Mouse (Mus musculus) ES-E14 (cell line): ENCODE measurements around the gene Pbrm1. TPM values are rescaled to one million over a fixed set of nuclear protein-coding genes. Genes with fewer than 3 reads are reported as not detected.

Experiments used
- DNase-seq: peaks from one replicate; pipeline ENCODE4 v3.0.0-alpha.2; 2013; ENCODE audit warnings: low read depth, low spot score
- H3K27ac ChIP-seq: 2 replicates; pipeline ENCODE4 v1.5.1; 2012; ENCODE audit warnings: low read depth, mild to moderate bottlenecking, low read length, moderate library complexity, mixed read lengths; ENCODE audit not compliant: poor library complexity, insufficient read depth, severe bottlenecking
- H3K36me3 ChIP-seq: 2 replicates; pipeline ENCODE4 v1.6.1; 2012; ENCODE audit warnings: mild to moderate bottlenecking, low read length, moderate library complexity, mixed read lengths; ENCODE audit not compliant: control insufficient read depth, poor library complexity, insufficient read depth, severe bottlenecking
- H3K4me1 ChIP-seq, 2 experiments: fragments of 150-350 bp in 1 of 2; sonication (generic) in 1 of 2; 2 replicates each; pipeline ENCODE4 v1.6.1; 2012; ENCODE audit warnings: low read length in 2 of 2, mild to moderate bottlenecking in 1 of 2, mixed read lengths in 1 of 2; ENCODE audit not compliant: control insufficient read depth in 2 of 2, insufficient read depth in 2 of 2, poor library complexity in 1 of 2
- H3K4me3 ChIP-seq, 2 experiments: fragments of 150-350 bp in 1 of 2; sonication (generic) in 1 of 2; 2 replicates each; pipeline ENCODE4 v1.5.1; 2012; ENCODE audit warnings: low read length in 2 of 2, low read depth in 1 of 2, mild to moderate bottlenecking in 1 of 2, mixed read lengths in 1 of 2; ENCODE audit not compliant: insufficient read depth in 1 of 2, poor library complexity in 1 of 2, severe bottlenecking in 1 of 2
- H3K9ac ChIP-seq: 2 replicates; pipeline ENCODE4 v1.6.1; 2012; ENCODE audit warnings: low read depth, mild to moderate bottlenecking, low read length, mixed read lengths; ENCODE audit not compliant: poor library complexity, insufficient read depth, severe bottlenecking
- H3K9me3 ChIP-seq: fragments of 150-350 bp; sonication (generic); 2 replicates; pipeline ENCODE4 v1.6.1; 2012; ENCODE audit warnings: low read depth, mild to moderate bottlenecking, low read length; ENCODE audit not compliant: control insufficient read depth, insufficient read depth
- CHD2 ChIP-seq: IDR thresholded peaks from 2 replicates; pipeline ENCODE4 v1.6.1; 2014; ENCODE audit warnings: mild to moderate bottlenecking, low read depth, low read length, inconsistent platforms
- HCFC1 ChIP-seq: IDR thresholded peaks from 2 replicates; pipeline ENCODE4 v1.6.1; 2012; ENCODE audit warnings: low read length, inconsistent platforms, borderline replicate concordance; ENCODE audit not compliant: insufficient read depth
- MAFK ChIP-seq: IDR thresholded peaks from 2 replicates; pipeline ENCODE4 v1.6.1; 2014; ENCODE audit warnings: mild to moderate bottlenecking, low read depth, low read length, inconsistent platforms; ENCODE audit not compliant: insufficient read depth
- ZC3H11A ChIP-seq: IDR thresholded peaks from 2 replicates; pipeline ENCODE4 v1.6.1; 2012; ENCODE audit warnings: low read depth, mild to moderate bottlenecking, inconsistent platforms, low read length, borderline replicate concordance
- ZNF384 ChIP-seq: IDR thresholded peaks from 2 replicates; pipeline ENCODE4 v1.6.1; 2012; ENCODE audit warnings: low read depth, low read length, inconsistent platforms
- in situ Hi-C, 2 experiments: fragments of 600-800 bp; cut with MboI; formaldehyde crosslinking; loops; one replicate each; pipeline ENCODE4 v1.15.1; 2025; ENCODE audit warnings: low sequenced_read_pairs in 2 of 2, inconsistent platforms in 1 of 2; ENCODE audit not compliant: unreplicated experiment in 2 of 2
- total RNA-seq: library from RNA; depleted of rRNA; stranded (reverse); fragments of 300-350 nt; gene quantifications from 2 replicates; pipeline ENCODE4 v1.2.3, GENCODE M21; 2012; rRNA removed

Gene Pbrm1
- 57.2 and 58.9 TPM in 2 replicates for total RNA-seq

DNA sequence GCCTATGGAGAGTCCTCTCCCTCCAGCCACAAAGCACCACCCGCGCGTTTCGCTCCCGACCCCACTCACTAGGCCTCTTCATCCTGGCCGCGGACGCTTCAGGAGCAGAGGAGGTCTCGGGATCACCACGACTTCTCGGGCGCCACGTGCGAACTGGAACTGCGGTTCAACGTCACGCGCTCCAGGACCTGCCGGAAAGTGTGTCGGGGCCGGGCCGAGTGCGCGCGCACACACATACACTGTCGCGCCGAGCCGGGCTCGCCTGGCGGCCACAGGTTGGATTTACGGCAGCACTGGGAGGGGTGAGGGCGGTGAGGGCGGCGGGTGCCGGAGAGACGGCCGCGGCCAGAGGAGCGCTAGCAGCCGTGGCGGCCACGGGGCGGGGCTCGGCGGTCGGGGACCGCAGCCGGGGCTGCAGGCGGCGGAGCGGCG, at the start of gene Pbrm1, which contains the start of gene Gnl3:
TSS of gene Pbrm1 (plus strand) at position 279 of the 432 bp plus-strand sequence.
TSS of gene Gnl3 (minus strand) at position 293 of the 432 bp plus-strand sequence.
- H3K9ac ChIP-seq = peak within 1 kb of the TSS; percentile 99
- TF ChIP-seq CHD2 (no peak; the same call in 1 of the 2 replicates), ZC3H11A (no peak), HCFC1 (peak; percentile 64; the same call in 1 of the 2 replicates)
- peak; percentile 89 for DNase-seq
- H3K36me3 ChIP-seq = peaks cover 38% of the 10 kb centered on the region
- H3K4me1 ChIP-seq = peaks cover 4% of the 10 kb centered on the region in 2 experiments
- peak within 1 kb of the TSS; percentile 87 for H3K27ac ChIP-seq
- peak within 1 kb of the TSS; percentile 92 to 96 for H3K4me3 ChIP-seq
- in situ Hi-C loops = no loop called here
- no peaks in the 10 kb centered on the region for H3K9me3 ChIP-seq

DNA sequence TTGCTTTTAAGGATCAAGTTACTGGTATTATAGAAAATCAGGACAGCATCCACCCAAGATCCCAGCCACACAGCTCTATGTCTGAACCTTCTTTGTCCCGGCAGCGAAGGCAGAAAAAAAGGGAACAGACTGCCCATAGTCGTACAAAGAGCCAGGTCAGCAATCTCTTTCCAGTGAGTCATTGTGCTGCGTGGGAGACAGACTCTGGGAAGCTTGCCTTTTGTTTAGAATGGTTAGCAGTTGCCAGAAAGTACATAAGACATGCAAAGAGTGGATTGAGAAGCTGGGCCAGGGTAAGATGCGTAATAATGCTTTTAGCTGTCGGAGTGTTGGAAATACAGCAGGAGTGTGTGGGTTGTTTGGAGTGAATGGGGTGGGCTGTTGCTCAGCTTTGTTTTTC, 44.7 kb upstream of the Pbrm1 start:
- TF ChIP-seq ZC3H11A (no peak), MAFK (peak; percentile 22; the same call in 1 of the 2 replicates), ZNF384 (no peak), CHD2 (no peak), HCFC1 (no peak)
- H3K36me3 ChIP-seq = no peaks in the 10 kb centered on the region
- no peak for DNase-seq
- in situ Hi-C loops = no loop called here
- H3K9ac ChIP-seq = no peak overlapping the region
- no peak overlapping the region for H3K4me3 ChIP-seq
- no peaks in the 10 kb centered on the region for H3K4me1 ChIP-seq
- H3K27ac ChIP-seq = no peak overlapping the region
- no peaks in the 10 kb centered on the region for H3K9me3 ChIP-seq

DNA sequence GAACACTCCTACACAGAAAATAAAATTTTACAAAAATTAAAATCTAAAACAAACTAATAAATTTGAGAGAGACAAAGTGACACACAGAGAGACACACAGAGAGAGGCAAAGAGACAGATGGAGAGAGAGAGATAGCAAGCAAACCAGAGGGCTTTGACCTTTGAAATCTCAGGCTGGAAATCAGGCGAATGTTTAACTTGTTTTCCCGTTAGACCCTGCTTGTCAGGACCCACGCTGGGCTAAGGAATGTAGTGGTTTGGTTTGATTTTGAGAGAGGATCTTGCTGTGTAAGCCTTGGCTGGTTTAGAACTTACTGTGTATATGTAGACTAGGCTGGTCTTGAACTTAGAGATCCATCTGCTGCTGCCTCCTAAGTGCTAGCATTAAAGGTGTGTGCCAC, 42.7 kb upstream of the Pbrm1 start:
- no peaks in the 10 kb centered on the region for H3K36me3 ChIP-seq
- H3K9me3 ChIP-seq = no peaks in the 10 kb centered on the region
- no peak overlapping the region for H3K27ac ChIP-seq
- no peak overlapping the region for H3K9ac ChIP-seq
- no peak overlapping the region for H3K4me3 ChIP-seq
- in situ Hi-C loops = no loop called here
- no peak for DNase-seq
- no peak for TF ChIP-seq ZC3H11A
- no peak for TF ChIP-seq CHD2
- TF ChIP-seq ZNF384 = no peak
- no peak for TF ChIP-seq HCFC1
- TF ChIP-seq MAFK = no peak
- H3K4me1 ChIP-seq = no peaks in the 10 kb centered on the region

DNA sequence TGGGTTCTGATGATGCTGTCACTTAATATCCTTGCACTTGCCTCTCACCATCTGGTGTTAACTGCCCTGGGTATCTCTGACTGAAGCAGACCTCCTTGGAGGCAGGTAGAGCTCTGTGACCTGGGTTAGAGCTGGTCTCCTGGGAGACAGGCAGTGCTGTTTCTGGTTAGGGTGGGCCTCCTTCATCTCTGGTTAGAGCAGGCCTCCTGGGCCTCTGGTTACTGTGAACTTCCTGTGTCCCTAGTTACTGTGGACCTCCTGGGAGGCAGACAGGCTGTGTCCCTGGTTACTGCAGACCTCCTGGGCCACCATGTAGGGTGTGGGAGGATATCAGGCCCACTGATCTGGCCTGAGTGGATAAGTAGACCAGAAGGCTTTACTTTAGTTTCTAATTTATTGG, 22.5 kb upstream of the Pbrm1 start:
- no peak overlapping the region for H3K9ac ChIP-seq
- no peaks in the 10 kb centered on the region for H3K9me3 ChIP-seq
- TF ChIP-seq HCFC1 (no peak), MAFK (no peak), ZC3H11A (no peak), ZNF384 (no peak), CHD2 (no peak)
- H3K27ac ChIP-seq = no peak overlapping the region
- DNase-seq = no peak
- in situ Hi-C loops = no loop called here
- no peaks in the 10 kb centered on the region for H3K36me3 ChIP-seq
- H3K4me1 ChIP-seq = no peaks in the 10 kb centered on the region
- H3K4me3 ChIP-seq = no peak overlapping the region

DNA sequence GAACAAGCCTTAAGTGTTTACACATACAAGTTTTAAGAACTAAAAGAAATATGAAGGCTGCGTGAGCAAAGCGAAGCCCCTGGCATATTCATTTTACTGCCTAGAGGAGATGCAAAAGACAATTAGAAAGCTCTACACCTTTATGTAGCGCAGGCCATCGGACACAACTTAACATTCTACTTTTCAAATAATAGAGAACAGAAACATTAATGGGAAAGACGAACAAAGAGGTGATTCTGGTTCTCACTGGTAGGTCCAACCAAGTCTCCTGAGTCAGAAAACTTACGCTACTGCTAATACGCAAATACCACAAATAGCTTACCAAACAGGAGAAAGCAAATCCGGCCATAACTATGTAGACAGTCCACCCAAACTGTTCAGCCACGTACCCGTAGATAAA, 18.6 kb upstream of the Pbrm1 start:
- in situ Hi-C loops = no loop called here
- no peak overlapping the region; the same call in 1 of the 2 replicates for H3K9ac ChIP-seq
- DNase-seq = no peak
- peak overlapping the region; percentile 84 to 95 for H3K4me3 ChIP-seq
- peaks cover 0 to 3% of the 10 kb centered on the region in 2 experiments; a peak in 1 of 4 replicates for H3K4me1 ChIP-seq
- H3K27ac ChIP-seq = no peak overlapping the region
- no peaks in the 10 kb centered on the region for H3K9me3 ChIP-seq
- H3K36me3 ChIP-seq = no peaks in the 10 kb centered on the region
- TF ChIP-seq CHD2 (no peak), ZNF384 (no peak), HCFC1 (no peak), MAFK (no peak), ZC3H11A (no peak)
